Mouse (Mus musculus): Measurements from ENCODE around the gene Tmem178. TPM values are rescaled to one million over a fixed set of nuclear protein-coding genes. Genes with fewer than 3 reads are reported as not detected.

The Tmem178 gene
- polyA plus RNA-seq, 1 experiment from 2014 or later = 14.2 TPM

GRCm38 (mm10) chr17:81017132-81017531, 72.7 kb downstream of the Tmem178 start:
- H3K27me3 ChIP-seq (ENCODE audit: control insufficient read depth, insufficient read depth, low read length) = no peaks in the 10 kb centered on the region
- no peak overlapping the region for H3K4me2 ChIP-seq
- no peak overlapping the region for H3K9ac ChIP-seq (ENCODE audit: low read length)
- DNase-seq (ENCODE audit: low spot score, missing footprints) (no peak), ATAC-seq (ENCODE audit: low FRiP score) (0 out of 2 replicates have a peak, but pooled peaks have one; percentile 14)
- no peaks in the 10 kb centered on the region for H3K4me1 ChIP-seq (ENCODE audit: control insufficient read depth, insufficient read depth, low read length)
- H3K9me3 ChIP-seq (ENCODE audit: control insufficient read depth, low read length) = no peaks in the 10 kb centered on the region
- no peak overlapping the region for H3K27ac ChIP-seq (ENCODE audit: low read depth, low read length)
- H3K4me3 ChIP-seq (ENCODE audit: low read depth, low read length) = no peak overlapping the region
- 63% methylated on average over 1 of the region's 1 CpGs for WGBS
- H3K36me3 ChIP-seq (ENCODE audit: control insufficient read depth, insufficient read depth, low read length) = no peaks in the 10 kb centered on the region

- no peak for ATAC-seq (ENCODE audit: low FRiP score)
- WGBS = 95% methylated on average over 6 of the region's 6 CpGs
Observed at GRCm38 (mm10) chr17:81027331-81027730, 82.9 kb downstream of the Tmem178 start.

GRCm38 (mm10) chr17:81031830-81032442, 87.5 kb downstream of the Tmem178 start:
- Histone ChIP-seq H3K27ac (ENCODE audit: low read depth, low read length) (no peak overlapping the region), H3K9ac (ENCODE audit: low read length) (no peak overlapping the region), H3K4me3 (ENCODE audit: low read depth, low read length) (no peak overlapping the region), H3K27me3 (ENCODE audit: control insufficient read depth, insufficient read depth, low read length) (no peaks in the 10 kb centered on the region), H3K9me3 (ENCODE audit: control insufficient read depth, low read length) (no peaks in the 10 kb centered on the region), H3K4me2 (no peak overlapping the region), H3K4me1 (ENCODE audit: control insufficient read depth, insufficient read depth, low read length) (no peaks in the 10 kb centered on the region), H3K36me3 (ENCODE audit: control insufficient read depth, insufficient read depth, low read length) (no peaks in the 10 kb centered on the region)
- ATAC-seq (ENCODE audit: low FRiP score) (no peak), DNase-seq (ENCODE audit: low spot score, missing footprints) (no peak)
- WGBS = 95% methylated on average over 3 of the region's 3 CpGs

More at GRCm38 (mm10) chr17:81027331-81027730, 82.9 kb downstream of the Tmem178 start:
- no peaks in the 10 kb centered on the region for H3K27me3 ChIP-seq (ENCODE audit: control insufficient read depth, insufficient read depth, low read length)
- no peak overlapping the region for H3K9ac ChIP-seq (ENCODE audit: low read length)
- DNase-seq (ENCODE audit: low spot score, missing footprints) = no peak
- H3K4me2 ChIP-seq = no peak overlapping the region
- H3K9me3 ChIP-seq (ENCODE audit: control insufficient read depth, low read length) = no peaks in the 10 kb centered on the region
- H3K4me1 ChIP-seq (ENCODE audit: control insufficient read depth, insufficient read depth, low read length) = no peaks in the 10 kb centered on the region
- H3K27ac ChIP-seq (ENCODE audit: low read depth, low read length) = no peak overlapping the region
- H3K36me3 ChIP-seq (ENCODE audit: control insufficient read depth, insufficient read depth, low read length) = no peaks in the 10 kb centered on the region
- no peak overlapping the region for H3K4me3 ChIP-seq (ENCODE audit: low read depth, low read length)

- Histone ChIP-seq H3K36me3 (ENCODE audit: control insufficient read depth, insufficient read depth, low read length) (no peaks in the 10 kb centered on the region), H3K4me1 (ENCODE audit: control insufficient read depth, insufficient read depth, low read length) (no peaks in the 10 kb centered on the region), H3K9ac (ENCODE audit: low read length) (no peak overlapping the region), H3K9me3 (ENCODE audit: control insufficient read depth, low read length) (no peaks in the 10 kb centered on the region), H3K27ac (ENCODE audit: low read depth, low read length) (no peak overlapping the region), H3K4me3 (ENCODE audit: low read depth, low read length) (no peak overlapping the region), H3K4me2 (no peak overlapping the region), H3K27me3 (ENCODE audit: control insufficient read depth, insufficient read depth, low read length) (no peaks in the 10 kb centered on the region)
- ATAC-seq (ENCODE audit: low FRiP score) (no peak), DNase-seq (ENCODE audit: low spot score, missing footprints) (no peak)
- 79% methylated on average over 2 of the region's 2 CpGs for WGBS
Observed at GRCm38 (mm10) chr17:81032957-81033356, 88.5 kb downstream of the Tmem178 start.

GRCm38 (mm10) chr17:81035354-81035753, 90.9 kb downstream of the Tmem178 start:
- H3K9ac ChIP-seq (ENCODE audit: low read length) = no peak overlapping the region
- H3K4me2 ChIP-seq = no peak overlapping the region
- no peak overlapping the region for H3K4me3 ChIP-seq (ENCODE audit: low read depth, low read length)
- no peaks in the 10 kb centered on the region for H3K4me1 ChIP-seq (ENCODE audit: control insufficient read depth, insufficient read depth, low read length)
- H3K9me3 ChIP-seq (ENCODE audit: control insufficient read depth, low read length) = no peaks in the 10 kb centered on the region
- no peaks in the 10 kb centered on the region for H3K27me3 ChIP-seq (ENCODE audit: control insufficient read depth, insufficient read depth, low read length)
- no peaks in the 10 kb centered on the region for H3K36me3 ChIP-seq (ENCODE audit: control insufficient read depth, insufficient read depth, low read length)
- ATAC-seq (ENCODE audit: low FRiP score) = no peak
- 94% methylated on average over 5 of the region's 5 CpGs for WGBS
- no peak for DNase-seq (ENCODE audit: low spot score, missing footprints)
- H3K27ac ChIP-seq (ENCODE audit: low read depth, low read length) = no peak overlapping the region

GRCm38 (mm10) chr17:81038707-81039408, 94.4 kb downstream of the Tmem178 start:
- Histone ChIP-seq H3K27me3 (ENCODE audit: control insufficient read depth, insufficient read depth, low read length) (no peaks in the 10 kb centered on the region), H3K9ac (ENCODE audit: low read length) (no peak overlapping the region), H3K4me2 (no peak overlapping the region), H3K4me1 (ENCODE audit: control insufficient read depth, insufficient read depth, low read length) (no peaks in the 10 kb centered on the region), H3K4me3 (ENCODE audit: low read depth, low read length) (no peak overlapping the region), H3K36me3 (ENCODE audit: control insufficient read depth, insufficient read depth, low read length) (no peaks in the 10 kb centered on the region), H3K27ac (ENCODE audit: low read depth, low read length) (no peak overlapping the region), H3K9me3 (ENCODE audit: control insufficient read depth, low read length) (no peaks in the 10 kb centered on the region)
- 95% methylated on average over 2 of the region's 2 CpGs for WGBS
- ATAC-seq (ENCODE audit: low FRiP score) (no peak), DNase-seq (ENCODE audit: low spot score, missing footprints) (no peak)

- Histone ChIP-seq H3K9me3 (ENCODE audit: control insufficient read depth, low read length) (no peaks in the 10 kb centered on the region), H3K4me1 (ENCODE audit: control insufficient read depth, insufficient read depth, low read length) (no peaks in the 10 kb centered on the region), H3K4me3 (ENCODE audit: low read depth, low read length) (no peak overlapping the region), H3K36me3 (ENCODE audit: control insufficient read depth, insufficient read depth, low read length) (no peaks in the 10 kb centered on the region), H3K9ac (ENCODE audit: low read length) (no peak overlapping the region), H3K4me2 (no peak overlapping the region), H3K27ac (ENCODE audit: low read depth, low read length) (no peak overlapping the region), H3K27me3 (ENCODE audit: control insufficient read depth, insufficient read depth, low read length) (no peaks in the 10 kb centered on the region)
- no peak for DNase-seq (ENCODE audit: low spot score, missing footprints)
- ATAC-seq (ENCODE audit: low FRiP score) = no peak
- 95% methylated on average over 2 of the region's 2 CpGs for WGBS
Observed at GRCm38 (mm10) chr17:81041662-81042061, 97.2 kb downstream of the Tmem178 start.

- ATAC-seq (ENCODE audit: low FRiP score) = no peak
- Histone ChIP-seq H3K4me3 (ENCODE audit: low read depth, low read length) (no peak overlapping the region), H3K9me3 (ENCODE audit: control insufficient read depth, low read length) (no peaks in the 10 kb centered on the region), H3K4me1 (ENCODE audit: control insufficient read depth, insufficient read depth, low read length) (no peaks in the 10 kb centered on the region), H3K27ac (ENCODE audit: low read depth, low read length) (no peak overlapping the region), H3K27me3 (ENCODE audit: control insufficient read depth, insufficient read depth, low read length) (no peaks in the 10 kb centered on the region), H3K36me3 (ENCODE audit: control insufficient read depth, insufficient read depth, low read length) (no peaks in the 10 kb centered on the region), H3K4me2 (no peak overlapping the region), H3K9ac (ENCODE audit: low read length) (no peak overlapping the region)
- no peak for DNase-seq (ENCODE audit: low spot score, missing footprints)
- WGBS = 92% methylated on average over 3 of the region's 3 CpGs
Observed at GRCm38 (mm10) chr17:81044356-81044755, 99.9 kb downstream of the Tmem178 start.

- DNase-seq (ENCODE audit: low spot score, missing footprints) (no peak), ATAC-seq (ENCODE audit: low FRiP score) (no peak)
- WGBS = 98% methylated on average over 6 of the region's 6 CpGs
- Histone ChIP-seq H3K9me3 (ENCODE audit: control insufficient read depth, low read length) (no peaks in the 10 kb centered on the region), H3K36me3 (ENCODE audit: control insufficient read depth, insufficient read depth, low read length) (no peaks in the 10 kb centered on the region), H3K4me2 (no peak overlapping the region), H3K9ac (ENCODE audit: low read length) (no peak overlapping the region), H3K4me1 (ENCODE audit: control insufficient read depth, insufficient read depth, low read length) (no peaks in the 10 kb centered on the region), H3K27me3 (ENCODE audit: control insufficient read depth, insufficient read depth, low read length) (no peaks in the 10 kb centered on the region), H3K4me3 (ENCODE audit: low read depth, low read length) (no peak overlapping the region), H3K27ac (ENCODE audit: low read depth, low read length) (no peak overlapping the region)
Observed at GRCm38 (mm10) chr17:81045115-81045514, 100.7 kb downstream of the Tmem178 start.
